Mouse (Mus musculus): ENCODE data around the gene Cdc14a.

- TF ChIP-seq CTCF (IDR thresholded peaks at IDR 0.05; ENCODE audit: low read depth) (no peak), EP300 (IDR thresholded peaks at IDR 0.05; ENCODE audit: low read depth) (no peak)
Measured at GRCm38 (mm10) chr3:116423353-116424159, at the start of gene Cdc14a.

All from liver, embryonic 14.5 days (tissue).